Mouse (Mus musculus): ENCODE measurements around the gene Erc1.

- TF ChIP-seq CTCF (IDR thresholded peaks at IDR 0.05; ENCODE audit: low read depth) (no peak), EP300 (IDR thresholded peaks at IDR 0.05; ENCODE audit: low read depth) (no peak)
Observed at GRCm38 (mm10) chr6:119674811-119675209, 173.2 kb downstream of the Erc1 start.

Measured in liver, postnatal 0 days (tissue).